Mouse (Mus musculus) heart, postnatal 25 days (tissue): Measurements from ENCODE around the gene Oprl1. TPM values are rescaled to one million over a fixed set of nuclear protein-coding genes. Genes with fewer than 3 reads are reported as not detected.

Source experiments
- DNase-seq: peaks from one replicate; pipeline ENCODE4 v3.0.0; 2022; ENCODE audit warnings: low spot score
- intact Hi-C: fragments of 180-260 bp; cut with DNase I; formaldehyde crosslinking; loops from one replicate; pipeline ENCODE4 v1.15.1; 2025
- total RNA-seq, 2 experiments: library from RNA; stranded (reverse); gene quantifications; 2 replicates each; pipeline ENCODE4 v1.2.3; 2021

The Oprl1 gene
- total RNA-seq, 2 experiments from 2014 or later = not detected

- intact Hi-C loops = no loop called here
These were observed 25.2 kb upstream of the Oprl1 start for GRCm38 (mm10) chr2:181689466-181690160.

GRCm38 (mm10) chr2:181691083-181691482 is 23.7 kb upstream of the Oprl1 start:
- intact Hi-C loops = no loop called here
- no peak for DNase-seq

More at GRCm38 (mm10) chr2:181689466-181690160, 25.2 kb upstream of the Oprl1 start:
- DNase-seq = no peak

- DNase-seq = no peak
- intact Hi-C loops = no loop called here
These were observed 23.2 kb upstream of the Oprl1 start for GRCm38 (mm10) chr2:181691571-181691970.

GRCm38 (mm10) chr2:181692304-181692703 is 22.5 kb upstream of the Oprl1 start:
- no peak for DNase-seq
- intact Hi-C loops = no loop called here

- intact Hi-C loops = no loop called here
- peak; percentile 76 for DNase-seq
These were observed 21.2 kb upstream of the Oprl1 start, which contains the start of gene Rgs19 for GRCm38 (mm10) chr2:181693339-181694280. Gene Rgs19, minus strand, starts transcription at chr2:181693977.

- DNase-seq = no peak
- intact Hi-C loops = no loop called here
These were observed 20.2 kb upstream of the Oprl1 start for GRCm38 (mm10) chr2:181694581-181694980.

- DNase-seq = no peak
- intact Hi-C loops = no loop called here
These were observed 19.0 kb upstream of the Oprl1 start for GRCm38 (mm10) chr2:181695776-181696175.

GRCm38 (mm10) chr2:181696801-181697420 is 17.9 kb upstream of the Oprl1 start:
- DNase-seq = no peak
- intact Hi-C loops = no loop called here

- intact Hi-C loops = no loop called here
- no peak for DNase-seq
These were observed 16.6 kb upstream of the Oprl1 start, which contains the start of gene Lkaaear1 for GRCm38 (mm10) chr2:181698241-181698640. Gene Lkaaear1, minus strand, starts transcription at chr2:181698442.

GRCm38 (mm10) chr2:181706668-181707067 is 8.1 kb upstream of the Oprl1 start:
- intact Hi-C loops = loop anchor here (2.0 kb wide), 1 partner anchor 26 kb away; the partner anchor contains the start of gene Tcea2
- no peak for DNase-seq

- intact Hi-C loops = loop anchor here (5.0 kb wide), 1 partner anchor 641 kb away; no protein-coding TSS in a partner anchor
- no peak for DNase-seq
These were observed 1.1 kb upstream of the Oprl1 start for GRCm38 (mm10) chr2:181713749-181714148.

- DNase-seq = no peak
- intact Hi-C loops = no loop called here
These were observed 566 bp downstream of the Oprl1 start for GRCm38 (mm10) chr2:181715382-181715781.

GRCm38 (mm10) chr2:181716991-181717390 is 2.2 kb downstream of the Oprl1 start:
- intact Hi-C loops = no loop called here
- no peak for DNase-seq

- DNase-seq = no peak
- intact Hi-C loops = loop anchor here (5.0 kb wide), 1 partner anchor 42 kb away; the partner anchor contains the start of gene Myt1
These were observed 5.2 kb downstream of the Oprl1 start for GRCm38 (mm10) chr2:181720061-181720460.

GRCm38 (mm10) chr2:181721200-181721599 is 6.4 kb downstream of the Oprl1 start:
- intact Hi-C loops = loop anchor here (5.0 kb wide), 1 partner anchor 41 kb away; the partner anchor contains the start of gene Myt1
- DNase-seq = no peak

GRCm38 (mm10) chr2:181722213-181722612 is 7.4 kb downstream of the Oprl1 start:
- intact Hi-C loops = loop anchor here (1.0 to 5.0 kb wide), 3 partner anchors 40 to 143 kb away; partner anchors contain the start of genes Myt1 and Polr3k
- DNase-seq = no peak

GRCm38 (mm10) chr2:181727659-181728262 is 12.9 kb downstream of the Oprl1 start:
- intact Hi-C loops = no loop called here
- DNase-seq = no peak

GRCm38 (mm10) chr2:181730051-181730450 is 15.2 kb downstream of the Oprl1 start:
- intact Hi-C loops = loop anchor here (10.0 kb wide), 1 partner anchor 1095 kb away; no protein-coding TSS in a partner anchor
- DNase-seq = no peak

- intact Hi-C loops = no loop called here
- DNase-seq = no peak
These were observed 37.8 kb downstream of the Oprl1 start for GRCm38 (mm10) chr2:181752626-181753025.
